Mouse (Mus musculus) cerebellum, adult 9-10 months (tissue): ENCODE measurements around the gene Cntn4.

Experiments used
- DNase-seq: peaks from one replicate; pipeline ENCODE4 v3.0.0; 2022

Cntn4 gene

DNA sequence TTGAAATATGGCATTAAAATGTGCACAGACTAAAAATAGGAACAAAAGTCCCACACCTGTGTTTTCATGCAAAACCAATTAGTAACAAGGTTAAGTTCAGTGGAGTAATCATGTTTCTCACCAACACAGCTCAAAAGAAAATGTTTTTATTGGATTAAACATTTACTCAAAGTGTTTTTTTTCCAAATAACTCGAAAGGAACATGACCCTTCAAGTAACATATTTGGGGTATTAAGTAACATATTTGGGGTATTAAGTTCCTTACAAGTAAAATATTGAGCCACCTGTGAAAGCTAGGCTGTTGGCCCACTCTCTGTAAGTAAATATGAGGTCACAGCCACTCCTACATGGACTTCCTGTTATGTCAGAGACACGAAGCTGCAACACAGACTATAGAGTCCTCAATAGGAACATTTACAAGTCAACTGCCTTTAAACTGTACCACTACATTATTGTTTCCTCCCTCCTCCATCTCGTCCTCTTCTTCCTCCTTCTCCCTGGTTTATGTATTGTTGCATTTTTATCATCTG, 1028.1 kb downstream of the Cntn4 start:
- no peak for DNase-seq

DNA sequence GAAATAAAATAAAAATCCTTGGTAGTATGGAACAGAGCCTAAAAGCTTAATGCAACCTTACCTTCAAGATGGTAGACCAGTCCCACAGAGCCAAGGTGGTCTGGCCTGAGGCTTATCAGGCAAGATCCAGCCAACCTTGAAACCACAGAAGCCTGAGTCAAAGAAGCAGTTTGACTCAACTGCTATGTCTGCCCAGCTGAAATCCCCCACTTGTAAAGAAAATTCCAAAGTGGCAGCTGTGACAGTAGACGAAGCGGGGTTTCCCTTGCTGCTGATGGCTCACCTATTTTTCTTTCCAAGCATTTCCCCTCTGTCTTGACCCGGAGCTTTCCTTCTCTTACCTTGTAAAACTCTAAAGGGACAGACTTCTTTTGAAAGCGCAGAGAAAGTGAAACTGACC, 1048.2 kb downstream of the Cntn4 start:
- DNase-seq, result no peak

GRCm38 (mm10) chr6:106726078-106726477, 1048.6 kb downstream of the Cntn4 start:
- DNase-seq, result no peak

DNA sequence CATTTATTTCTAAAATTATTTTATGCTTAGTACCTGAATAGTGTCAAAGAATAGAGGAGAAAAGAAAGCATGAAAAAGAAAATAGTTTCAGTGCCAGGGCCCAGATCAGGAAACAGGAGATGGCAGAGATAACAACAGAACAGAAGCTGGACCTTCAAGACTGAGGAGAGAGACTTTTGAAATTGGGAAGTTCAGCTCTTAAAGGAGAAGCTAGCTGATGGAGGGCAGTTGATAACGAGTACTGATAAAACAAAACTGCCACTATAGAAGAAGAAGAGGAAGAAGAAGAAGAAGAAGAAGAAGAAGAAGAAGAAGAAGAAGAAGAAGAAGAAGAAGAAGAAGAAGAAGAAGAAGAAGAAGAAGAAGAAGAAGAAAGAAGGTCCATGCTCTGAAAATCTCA, 1050.2 kb downstream of the Cntn4 start:
- DNase-seq, result no peak

DNA sequence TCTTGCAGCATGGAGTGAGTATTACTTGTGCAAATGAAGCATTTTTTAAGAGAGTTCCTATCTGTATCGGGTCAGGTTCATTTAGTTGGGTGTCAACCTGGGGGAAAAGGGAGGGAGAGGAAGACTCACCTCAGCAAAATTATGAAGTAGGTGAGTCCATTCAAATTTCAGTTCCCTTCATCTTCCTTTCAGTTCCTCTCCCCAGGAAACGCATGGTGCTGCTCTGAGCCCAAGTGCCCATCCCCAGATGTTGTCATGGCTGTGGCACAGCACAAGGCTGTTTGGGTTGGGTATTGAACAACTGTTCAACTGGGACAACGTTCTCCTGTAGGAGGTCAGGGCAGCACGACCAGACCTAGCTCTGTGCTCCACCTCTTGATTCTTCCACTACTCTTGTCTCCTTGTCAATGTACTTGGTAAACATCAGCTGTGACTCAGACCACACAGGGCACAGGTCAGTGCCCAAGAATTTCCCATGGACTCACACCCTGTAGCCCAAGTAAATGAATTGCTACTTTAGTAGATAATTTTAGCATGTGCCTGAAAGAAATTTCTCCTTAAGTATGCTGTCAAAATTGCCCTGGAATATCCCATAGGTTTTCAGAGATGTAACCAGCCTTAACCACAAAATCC, 1052.3 kb downstream of the Cntn4 start:
- DNase-seq, result no peak

DNA sequence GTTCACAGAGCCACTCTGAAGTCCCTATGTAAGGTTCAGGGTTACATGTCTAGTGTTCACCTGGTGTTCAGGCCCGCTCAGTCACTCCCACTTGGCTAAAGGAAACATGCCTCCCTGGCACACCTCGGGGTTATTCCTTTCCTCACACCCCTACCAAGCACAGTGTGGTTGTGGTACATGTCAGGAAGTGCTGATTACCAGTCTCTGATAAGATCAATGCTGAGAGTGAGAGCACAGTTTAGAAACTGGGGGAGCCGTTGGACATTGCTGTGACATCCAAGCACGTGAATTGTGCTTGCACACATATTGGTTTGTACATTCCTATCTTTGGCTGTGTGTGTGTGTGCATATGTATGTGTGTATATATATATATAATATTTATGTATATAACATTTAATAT, 1055.1 kb downstream of the Cntn4 start:
- no peak for DNase-seq

DNA sequence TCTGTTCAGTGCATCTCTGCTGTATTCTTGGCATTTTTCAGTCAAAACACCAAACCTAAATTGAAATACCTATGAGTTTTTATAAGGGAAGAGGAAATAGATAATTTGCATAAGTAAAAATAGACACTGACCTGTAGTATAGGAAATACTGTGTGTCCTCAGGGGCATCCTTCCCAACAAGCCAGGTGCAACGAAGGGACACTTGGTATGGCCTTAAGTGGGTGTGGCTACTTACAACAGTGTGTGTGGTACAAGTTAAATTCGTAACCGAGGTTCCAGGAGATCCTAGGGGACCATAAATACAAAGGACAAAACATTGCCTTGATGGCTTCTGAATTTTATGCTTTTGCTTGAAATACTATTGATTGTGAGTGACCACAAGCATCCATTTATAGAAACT, 1060.8 kb downstream of the Cntn4 start:
- DNase-seq, result no peak

GRCm38 (mm10) chr6:106740244-106740825, 1062.9 kb downstream of the Cntn4 start:
- DNase-seq, result no peak

- DNase-seq, result no peak
These were observed 1066.2 kb downstream of the Cntn4 start for GRCm38 (mm10) chr6:106743556-106744233.

DNA sequence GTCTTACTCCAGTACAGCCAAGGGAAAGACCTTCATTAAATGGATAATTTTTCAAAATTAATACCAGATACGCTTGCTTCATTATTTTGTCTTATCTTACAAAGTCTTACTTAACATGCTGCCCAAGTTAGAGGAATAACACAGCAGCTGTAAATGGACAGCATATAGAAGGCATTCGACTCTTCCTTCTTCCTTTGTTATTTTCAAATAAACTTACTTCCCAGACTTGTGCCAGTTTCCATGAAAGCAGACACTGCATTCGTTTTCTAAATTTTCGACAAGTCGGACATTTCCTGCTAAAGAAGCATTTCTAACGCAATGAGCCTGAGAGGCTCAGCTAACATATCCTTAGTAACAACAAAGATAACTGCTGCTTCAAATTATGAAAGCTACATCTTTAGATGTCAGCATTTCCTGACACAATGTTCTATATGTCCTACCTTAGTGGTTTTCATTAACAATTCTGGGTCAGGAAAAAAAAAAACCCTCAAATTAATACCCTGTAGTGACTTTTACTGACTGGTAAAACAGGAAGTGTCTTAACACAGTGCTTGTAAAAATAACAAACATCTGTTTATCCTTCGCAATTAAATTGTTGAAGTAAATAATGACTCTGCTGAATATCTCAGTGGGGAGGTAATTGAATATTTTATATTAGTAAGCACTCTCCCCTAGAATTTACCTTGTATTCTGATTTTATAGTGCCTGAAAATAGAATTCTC, 1068.4 kb downstream of the Cntn4 start:
- DNase-seq, result no peak

DNA sequence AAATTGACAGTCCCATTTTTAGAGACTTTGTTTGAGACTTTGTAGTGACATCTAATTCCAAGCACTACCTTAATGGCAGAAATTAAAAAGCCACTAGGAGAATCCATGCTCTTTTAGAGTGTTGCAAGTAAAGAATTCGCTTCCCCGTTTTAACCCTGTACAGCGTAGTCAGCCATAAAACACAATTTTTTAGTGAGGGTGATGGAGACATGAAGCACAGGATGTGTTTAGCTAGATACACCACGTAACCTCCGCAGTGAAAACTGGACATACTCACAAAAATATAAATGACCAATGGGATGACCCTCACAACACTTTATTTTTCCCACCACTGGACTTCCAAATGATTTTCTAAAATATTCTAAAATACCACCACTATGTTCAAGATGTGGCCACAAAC, 1069.8 kb downstream of the Cntn4 start:
- no peak for DNase-seq

DNA sequence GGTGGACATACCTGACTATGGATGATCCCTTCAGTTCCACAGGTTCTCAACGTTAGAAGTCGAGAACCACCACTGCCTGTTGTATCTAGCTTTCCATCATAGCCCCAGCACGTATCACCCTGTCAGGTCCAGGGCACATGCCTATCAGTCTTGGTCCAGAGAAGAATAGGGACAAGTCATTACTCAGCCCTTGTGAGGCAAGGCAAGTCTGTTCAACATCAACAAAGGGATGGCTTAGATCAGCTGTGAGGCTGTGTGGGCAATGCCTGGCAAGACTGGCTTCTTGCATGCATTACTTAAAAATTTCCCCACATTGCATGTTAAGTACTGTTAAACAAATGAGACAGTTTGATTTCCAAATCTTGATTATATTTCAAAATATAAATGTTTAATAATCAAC, 1070.3 kb downstream of the Cntn4 start:
- no peak for DNase-seq
